Mouse (Mus musculus): ENCODE measurements around the gene Selenot.
"Not testable (repeated sequence)": the region's sequence is repeated elsewhere in the genome, so short reads cannot be mapped to it uniquely, and the experiment has no call there.

Gene Selenot

DNA sequence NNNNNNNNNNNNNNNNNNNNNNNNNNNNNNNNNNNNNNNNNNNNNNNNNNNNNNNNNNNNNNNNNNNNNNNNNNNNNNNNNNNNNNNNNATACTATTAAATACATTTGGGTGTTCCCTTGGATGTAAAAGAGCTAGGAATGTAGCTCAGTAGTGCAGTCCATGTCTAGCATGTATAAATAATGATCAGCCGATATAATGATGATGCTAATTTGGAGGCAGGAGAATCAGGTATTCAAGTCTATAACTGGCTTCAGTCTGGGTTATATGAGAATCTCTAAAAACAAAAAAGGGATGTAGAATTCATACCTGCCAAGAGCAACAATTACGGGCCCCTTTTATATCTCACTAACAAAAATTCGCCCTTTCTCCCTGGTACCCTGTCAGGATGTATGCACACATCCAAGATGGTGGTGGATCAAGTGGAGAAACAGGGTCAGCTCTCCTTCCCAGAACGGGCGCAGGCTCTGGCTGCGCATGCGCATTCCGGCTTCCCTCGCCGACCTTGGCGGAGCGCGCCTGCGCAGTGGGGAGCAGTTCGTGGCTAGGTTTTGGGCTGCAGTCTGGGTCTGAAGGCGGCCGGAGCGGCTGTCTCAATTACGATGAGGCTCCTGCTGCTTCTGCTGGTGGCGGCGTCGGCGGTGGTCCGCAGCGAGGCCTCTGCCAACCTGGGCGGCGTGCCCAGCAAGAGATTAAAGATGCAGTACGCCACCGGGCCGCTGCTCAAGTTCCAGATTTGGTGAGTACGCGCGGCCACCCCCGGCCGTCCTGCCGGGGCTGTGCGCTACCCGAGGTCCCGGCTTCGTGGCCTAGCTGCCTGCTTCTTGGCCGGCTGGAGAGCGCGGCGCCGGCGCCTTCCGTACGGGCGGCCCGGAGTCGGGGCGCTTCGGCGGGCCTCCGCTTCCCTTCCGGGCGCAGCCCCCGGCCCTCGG is at the start of gene Selenot:
TSS of gene Selenot (plus strand) at position 500 of the 930 bp plus-strand sequence.
- peak; percentile 97 for DNase-seq (ENCODE audit: low spot score in 2 of 2)

DNA sequence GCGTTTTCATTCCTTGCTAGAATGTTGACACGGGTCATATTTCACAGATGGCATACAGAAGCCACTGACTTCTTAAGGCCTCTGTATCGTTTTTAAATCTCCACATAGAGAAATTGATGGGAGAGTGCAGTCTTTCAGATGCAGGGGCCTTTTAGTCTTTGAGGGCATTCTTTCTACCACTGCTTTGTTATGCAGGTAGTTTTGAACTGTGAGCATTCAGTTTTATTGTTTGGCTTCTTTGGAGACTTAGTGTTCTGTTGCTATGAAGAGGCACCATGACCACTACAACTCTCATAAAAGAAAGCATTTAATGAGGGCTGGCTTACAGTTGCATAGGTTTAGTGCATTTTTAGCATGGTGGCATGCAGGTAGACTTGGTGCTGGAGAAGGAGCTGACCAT is 39.9 kb upstream of the Selenot start:
- no peak for DNase-seq (ENCODE audit: low spot score in 2 of 2)

DNA sequence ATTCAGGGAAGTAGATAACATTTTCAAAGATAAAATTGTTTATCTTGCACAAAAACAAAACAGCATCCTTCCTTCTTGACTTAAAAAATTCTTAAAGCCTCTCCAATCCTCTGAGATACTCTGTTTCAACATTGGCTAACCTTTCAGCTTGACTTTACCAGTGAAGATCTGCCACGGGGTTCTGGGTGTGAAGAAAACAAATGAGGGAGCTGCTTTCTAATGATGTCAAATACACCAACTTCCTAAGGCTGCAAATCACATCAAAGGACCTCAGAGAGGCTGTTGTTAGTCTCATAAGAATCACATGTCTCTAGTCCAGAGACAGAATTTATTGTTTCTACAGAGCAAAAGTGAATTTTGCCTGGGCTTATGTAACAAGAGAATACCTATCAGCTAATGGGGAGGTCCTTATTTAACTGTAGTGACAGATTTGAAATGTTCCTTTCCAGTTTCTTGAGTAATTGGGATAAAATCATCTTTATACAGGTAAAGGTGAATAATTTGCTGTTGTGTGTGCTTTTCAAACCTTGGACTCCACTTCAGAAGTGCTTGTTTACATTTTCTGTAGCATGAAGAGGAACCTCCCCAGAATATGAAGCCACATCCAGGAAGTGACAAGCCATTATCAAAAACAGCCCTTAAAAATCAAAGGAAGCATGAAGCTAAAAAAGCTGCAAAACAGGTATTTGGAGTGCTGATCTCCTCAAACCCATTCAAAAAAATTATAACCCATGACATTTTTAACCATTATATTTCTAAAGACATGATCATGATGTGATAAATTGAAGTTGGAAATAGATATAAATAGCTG is 24.2 kb upstream of the Selenot start:
- DNase-seq (ENCODE audit: low spot score in 2 of 2) = no peak

DNA sequence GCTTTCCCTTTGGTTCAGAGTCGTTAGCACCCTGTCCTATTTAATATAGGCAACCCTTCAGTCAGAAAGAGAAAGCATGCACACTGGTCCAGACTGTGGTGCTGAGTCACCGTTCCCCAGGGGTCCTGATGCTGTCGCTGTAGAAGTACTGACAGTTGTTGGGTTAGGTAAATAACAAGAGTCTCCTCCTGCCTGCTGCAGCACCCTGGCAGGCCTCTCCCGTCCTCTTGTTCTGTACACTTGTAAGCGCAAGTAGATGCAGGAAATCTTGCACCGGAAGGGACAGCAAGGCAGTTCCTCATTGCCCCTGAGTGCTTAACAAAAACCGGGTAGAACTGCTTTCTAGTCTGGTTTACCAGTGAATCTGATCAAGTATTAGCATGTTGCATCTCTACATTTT is 19.8 kb upstream of the Selenot start:
- no peak for DNase-seq (ENCODE audit: low spot score in 2 of 2)

DNA sequence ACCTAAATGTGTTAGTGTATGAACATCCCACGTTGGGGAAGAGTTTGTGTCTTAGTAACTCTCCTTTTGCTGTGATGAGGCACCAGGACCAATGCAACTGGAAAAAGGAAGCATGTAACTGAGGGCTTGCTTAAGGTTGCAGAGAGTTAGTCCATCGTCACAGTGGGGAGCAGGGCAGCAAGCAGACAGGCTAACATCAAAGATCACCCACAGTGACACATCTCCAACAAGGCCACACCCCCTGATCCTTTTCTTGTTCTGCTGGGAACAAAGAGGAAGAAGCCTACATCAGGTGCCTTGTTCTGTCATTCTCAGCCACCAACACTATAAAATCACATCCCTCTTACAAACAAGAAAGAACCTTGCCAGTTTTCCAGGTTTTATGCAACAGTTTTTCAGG is 16.5 kb upstream of the Selenot start:
- no peak for DNase-seq (ENCODE audit: low spot score in 2 of 2)

DNA sequence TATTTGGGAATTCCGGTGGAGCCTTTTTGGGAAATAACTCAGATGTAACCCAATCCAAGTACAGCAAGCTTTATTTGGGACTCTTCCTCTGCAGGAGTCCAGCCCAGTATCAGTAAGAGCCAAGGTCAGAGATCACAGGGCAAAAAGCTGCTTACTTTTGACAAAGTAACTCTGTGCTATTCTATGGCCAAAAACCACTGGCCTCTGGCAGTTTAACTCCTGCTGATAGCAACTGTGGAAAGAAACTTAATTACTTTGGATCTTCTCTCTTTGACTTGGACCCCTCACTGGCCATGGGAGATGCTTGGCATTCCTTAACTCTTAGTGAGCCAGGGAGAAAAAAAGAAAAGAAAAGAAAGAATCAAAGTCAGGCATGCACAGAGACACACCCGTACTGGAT is 15.0 kb upstream of the Selenot start:
- DNase-seq (ENCODE audit: low spot score in 2 of 2) = no peak

DNA sequence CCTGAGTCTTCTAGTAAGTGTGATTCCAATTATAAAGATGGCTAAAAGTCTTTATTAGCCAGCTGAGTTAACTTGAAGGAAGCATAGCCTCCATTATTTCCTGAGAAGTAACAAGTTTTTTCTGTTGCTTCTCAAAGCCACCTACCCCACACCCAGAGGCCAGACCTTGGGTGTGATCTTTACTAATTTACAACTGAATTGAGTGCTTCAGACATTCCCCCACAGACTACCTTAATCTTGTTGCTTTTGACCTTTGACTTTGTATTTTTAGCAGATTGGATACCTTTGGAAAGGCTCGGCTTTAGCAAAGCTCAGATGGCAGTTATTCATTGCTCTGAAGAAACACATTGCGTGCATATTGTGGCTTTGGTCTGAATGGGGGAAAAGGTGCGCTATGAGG is 5.6 kb upstream of the Selenot start:
- DNase-seq (ENCODE audit: low spot score in 2 of 2) = no peak

DNA sequence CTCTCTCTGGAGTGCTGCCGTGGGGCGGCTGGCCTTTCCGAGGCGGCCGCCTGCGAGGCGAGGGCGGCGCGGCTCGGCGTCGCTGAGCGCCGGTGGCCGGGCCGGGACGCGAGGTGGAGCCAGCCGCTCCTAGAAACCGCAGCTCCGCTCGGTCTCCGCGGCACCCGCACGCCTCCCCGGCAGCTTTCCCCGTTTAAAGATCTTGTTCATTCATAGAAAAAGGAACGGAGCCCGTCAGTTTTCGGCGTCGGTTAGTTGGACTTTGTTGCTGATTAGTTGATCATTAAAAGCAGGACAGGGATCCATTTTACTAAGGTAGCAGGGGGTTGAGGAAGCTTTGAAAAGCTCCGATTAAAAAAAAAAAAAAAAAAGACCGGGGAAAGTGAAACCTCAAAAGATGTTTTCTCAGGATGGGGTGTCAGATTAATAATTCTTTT is 649 bp downstream of the Selenot start:
- DNase-seq (ENCODE audit: low spot score in 2 of 2) = peak; percentile 34 to 37

DNA sequence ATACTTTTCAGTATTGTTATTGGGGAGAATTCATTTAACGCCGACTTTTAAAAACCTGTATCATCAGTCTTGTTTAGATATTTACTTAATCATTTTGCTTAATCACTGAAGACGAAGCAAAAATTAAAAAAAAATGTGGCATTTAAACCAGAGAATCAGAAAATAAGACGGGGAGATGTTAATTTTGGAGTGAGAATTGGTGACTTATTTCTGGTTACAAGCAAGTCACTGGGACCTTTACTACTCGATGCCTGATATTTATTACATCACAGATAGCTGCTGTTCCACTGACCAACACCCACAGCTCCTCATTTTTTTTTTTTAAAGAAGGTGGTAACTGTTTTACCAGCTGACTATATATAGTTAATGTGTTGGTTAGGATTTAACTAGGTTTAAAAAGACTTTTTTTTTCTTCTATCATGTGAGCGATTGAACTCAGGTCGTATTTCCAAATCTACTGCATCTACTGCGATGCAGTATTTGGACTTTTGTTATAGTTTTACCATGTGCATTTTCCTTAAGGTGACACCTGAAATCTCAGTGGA is 1.1 kb downstream of the Selenot start:
- DNase-seq (ENCODE audit: low spot score in 2 of 2) = no peak

DNA sequence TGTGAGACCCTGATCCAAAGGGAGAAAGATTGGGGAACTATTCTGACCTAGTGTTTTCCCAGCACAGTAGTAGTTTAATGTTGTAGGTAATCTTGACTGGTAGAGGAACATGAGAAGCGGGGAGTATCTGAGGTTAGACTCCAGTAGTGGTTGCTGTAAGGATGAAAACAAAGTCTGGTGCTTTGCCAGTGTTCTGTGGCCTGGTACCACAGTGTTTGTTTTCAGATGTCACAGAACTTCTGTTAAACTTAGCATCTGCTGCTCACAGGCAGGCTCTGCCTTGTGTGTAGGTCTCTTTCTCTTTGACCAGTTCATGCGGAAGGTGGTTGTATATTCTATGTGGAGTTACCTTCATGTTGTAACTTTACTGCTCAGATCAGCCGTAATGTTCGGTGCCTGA is 5.1 kb downstream of the Selenot start:
- no peak for DNase-seq (ENCODE audit: low spot score in 2 of 2)

DNA sequence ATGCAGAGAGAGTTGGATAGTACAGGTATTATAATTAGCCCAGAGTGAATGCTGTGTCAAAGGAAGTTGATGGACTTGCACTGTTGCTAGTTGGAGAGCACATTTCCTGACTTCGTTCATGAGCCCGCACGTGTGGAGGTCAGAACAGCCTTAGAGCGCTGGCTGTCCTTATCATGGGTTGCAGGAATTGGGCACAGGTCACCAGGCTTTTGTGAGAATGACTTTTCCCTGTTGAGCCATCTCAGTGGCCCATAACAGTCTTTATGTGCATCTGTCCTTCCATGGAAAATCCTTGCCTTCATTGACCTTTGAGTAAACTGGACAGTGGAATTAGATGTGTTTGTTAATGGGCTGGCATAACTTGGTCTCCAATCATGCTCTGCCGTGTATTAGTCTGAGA is 5.9 kb downstream of the Selenot start:
- no peak for DNase-seq (ENCODE audit: low spot score in 2 of 2)

DNA sequence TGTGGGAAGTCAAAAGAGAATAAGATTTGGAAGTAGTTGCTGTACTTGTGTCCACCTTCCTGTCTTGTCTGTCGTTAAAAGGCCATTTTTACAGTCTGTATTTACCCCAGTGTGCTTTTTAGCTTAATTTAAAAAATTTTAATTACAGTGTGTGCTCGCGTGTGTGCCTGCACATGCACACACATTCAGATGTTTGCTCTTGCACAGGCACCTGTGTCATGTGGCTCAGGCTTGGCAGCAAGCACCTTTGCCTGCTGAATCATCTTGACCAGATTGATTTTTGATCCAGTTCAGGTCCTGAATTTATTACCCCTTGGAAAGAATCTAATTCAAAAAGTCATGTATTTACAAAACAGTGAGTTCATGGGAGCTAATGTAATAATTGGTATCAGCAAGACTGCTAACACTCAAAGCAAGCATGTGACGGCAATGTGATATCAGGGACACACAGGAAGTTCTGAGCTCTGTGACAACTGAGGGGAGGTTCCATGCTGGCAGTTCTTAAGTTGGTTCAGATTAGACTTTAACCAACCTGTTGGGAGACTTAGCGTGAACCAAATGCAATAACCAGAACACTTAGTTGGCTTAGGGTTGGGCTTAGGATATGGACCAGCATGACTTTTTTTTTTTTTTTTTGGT is 6.5 kb downstream of the Selenot start:
- no peak for DNase-seq (ENCODE audit: low spot score in 2 of 2)

DNA sequence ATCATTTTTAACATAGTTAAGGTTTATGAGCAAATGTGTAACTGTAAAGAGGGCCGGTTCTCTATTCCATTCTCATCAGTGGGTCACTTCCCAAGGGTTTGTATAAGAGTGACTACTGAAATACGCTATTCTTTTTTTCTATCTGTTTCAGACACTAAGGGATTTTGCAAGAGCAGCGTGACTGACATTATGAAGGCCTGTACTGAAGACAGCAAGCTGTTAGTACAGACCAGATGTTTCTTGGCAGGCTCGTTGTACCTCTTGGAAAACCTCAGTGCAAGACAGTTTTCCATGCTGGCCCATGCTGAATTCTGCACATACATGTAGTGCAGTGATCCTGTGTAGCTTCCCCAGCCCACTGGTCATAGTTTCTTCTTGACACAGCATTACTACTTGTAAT is 14.1 kb downstream of the Selenot start:
- DNase-seq (ENCODE audit: low spot score in 2 of 2) = not testable (repeated sequence)

DNA sequence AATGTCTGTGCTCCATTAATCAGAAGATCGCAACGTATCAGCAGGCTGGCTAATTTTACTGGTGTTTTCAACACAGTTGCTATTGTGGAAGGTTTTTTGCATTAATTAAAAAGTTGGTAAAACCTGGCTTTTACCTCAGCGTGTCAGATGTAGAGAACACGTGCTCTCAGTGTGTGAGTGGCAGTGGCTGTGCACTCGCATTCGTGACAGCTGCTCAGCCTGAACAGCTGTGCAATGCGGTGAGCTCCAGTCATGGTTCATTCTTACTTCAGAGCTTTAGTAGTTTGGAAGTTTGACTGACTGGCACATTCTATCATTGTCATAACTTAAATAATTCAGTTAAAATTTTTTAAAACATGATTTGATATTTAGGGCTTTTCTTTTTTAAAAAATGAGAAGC is 16.2 kb downstream of the Selenot start:
- not testable (repeated sequence) for DNase-seq (ENCODE audit: low spot score in 2 of 2)

DNA sequence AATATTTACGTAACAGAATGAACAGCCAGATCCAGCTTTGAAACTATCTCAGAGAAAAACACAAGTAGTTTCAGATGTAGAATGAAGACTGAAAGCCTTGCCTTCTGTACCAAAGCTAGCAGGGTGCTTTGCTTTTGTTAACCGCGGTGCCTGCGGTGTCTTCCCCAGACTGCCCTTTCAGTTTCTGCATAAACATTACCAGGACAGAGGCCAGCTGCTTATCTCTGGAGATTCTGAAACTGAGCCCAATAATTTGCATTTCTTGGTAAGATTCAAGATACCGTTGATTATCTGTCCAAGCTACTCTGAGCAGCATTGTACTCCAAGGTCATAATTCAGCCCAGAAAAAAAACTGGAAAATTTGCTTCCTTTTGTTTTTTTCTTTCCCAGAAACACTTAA is 17.2 kb downstream of the Selenot start:
- no peak for DNase-seq (ENCODE audit: low spot score in 2 of 2)

DNA sequence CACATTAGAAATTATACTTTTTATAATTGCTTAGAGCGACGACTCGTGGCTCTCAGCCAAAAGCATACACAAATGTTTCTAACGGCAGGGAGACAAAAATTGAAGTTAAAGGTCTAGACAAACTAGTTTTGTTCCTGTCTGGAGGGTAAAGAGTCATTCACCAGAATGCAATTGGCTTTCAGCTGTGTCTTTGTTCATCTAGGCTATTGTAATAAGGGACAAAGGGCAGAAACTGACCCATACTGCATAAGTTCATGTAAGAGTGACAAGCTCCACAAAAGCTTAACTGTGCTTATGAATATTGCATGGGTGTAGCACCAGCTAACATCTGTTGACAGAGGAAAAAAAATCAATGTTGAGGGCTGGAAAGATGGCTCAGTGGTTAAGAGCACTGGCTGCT is 32.1 kb downstream of the Selenot start:
- no peak for DNase-seq (ENCODE audit: low spot score in 2 of 2)

DNA sequence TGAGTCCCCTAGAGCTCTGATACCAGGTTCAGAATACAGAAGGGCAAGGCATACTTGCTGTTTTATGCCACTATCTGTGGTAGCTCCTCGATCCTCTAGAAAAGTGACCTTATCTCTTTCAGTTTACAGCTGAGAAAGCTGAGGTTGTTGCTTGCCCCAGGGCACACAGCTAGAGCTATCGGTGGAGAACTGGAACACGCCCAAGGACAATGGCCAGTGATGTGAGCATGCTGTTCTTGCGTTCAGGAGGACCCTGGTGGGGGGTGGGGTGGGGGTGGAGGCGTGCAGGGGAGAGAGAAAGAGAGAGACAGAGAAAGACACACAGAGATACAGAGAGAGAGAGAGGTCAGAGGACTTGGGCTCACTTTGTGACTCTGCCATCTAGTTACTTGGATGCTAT is 33.5 kb downstream of the Selenot start:
- no peak for DNase-seq (ENCODE audit: low spot score in 2 of 2)

DNA sequence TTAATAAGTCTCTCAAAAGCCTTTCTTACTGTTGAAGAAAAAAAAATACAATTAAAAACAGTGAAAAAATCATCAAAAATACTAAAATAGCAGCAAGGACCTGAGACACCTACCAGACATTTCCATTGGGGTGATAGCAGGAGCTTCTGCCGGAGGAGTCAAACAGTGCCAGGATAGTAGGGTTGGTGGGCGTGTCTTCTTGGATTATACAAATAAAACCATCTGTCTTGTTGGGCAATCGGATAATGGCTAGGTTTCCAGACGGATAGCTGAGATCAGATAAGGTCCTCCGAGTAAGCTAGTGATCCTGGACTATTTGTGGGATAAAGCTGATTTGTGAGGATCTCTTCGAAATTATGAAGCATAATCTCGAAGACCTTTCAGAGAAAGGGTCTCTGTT is 44.6 kb downstream of the Selenot start:
- no peak for DNase-seq (ENCODE audit: low spot score in 2 of 2)

DNA sequence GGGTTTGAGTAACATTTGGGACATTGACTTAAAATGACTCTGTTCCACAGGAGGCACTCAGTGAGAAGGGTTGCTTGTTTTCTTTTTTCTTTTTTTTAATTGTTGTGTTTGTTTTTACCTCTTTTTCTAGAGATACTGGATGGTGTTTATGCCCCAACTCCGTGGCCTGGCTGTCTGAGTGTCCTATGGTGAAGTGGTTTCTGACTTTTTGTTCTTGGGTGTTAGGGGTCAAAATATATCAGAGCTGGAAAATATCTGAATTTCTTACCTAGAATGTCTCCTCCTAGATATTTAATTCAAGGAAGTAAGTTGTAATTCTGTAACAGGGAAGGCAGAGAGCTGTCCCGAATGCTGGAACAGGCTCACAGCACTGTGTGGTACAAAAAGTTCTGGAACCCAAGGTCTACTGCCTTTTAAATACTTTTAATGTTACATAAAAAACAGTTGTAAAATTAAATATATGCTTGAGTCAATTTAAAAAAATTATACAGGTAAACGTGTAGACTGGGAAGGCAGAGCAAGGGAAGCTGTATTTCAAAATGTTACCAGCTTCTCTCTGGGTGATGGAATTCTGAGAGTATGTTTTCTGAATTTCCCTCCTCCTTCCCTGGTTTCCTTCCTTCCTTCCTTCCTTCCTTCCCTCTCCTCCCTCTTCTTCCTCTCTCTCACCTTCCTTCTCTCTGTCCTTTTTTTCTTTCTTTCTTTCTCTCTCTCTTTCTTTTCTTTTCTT is 46.4 kb downstream of the Selenot start:
- DNase-seq (ENCODE audit: low spot score in 2 of 2) = no peak

DNA sequence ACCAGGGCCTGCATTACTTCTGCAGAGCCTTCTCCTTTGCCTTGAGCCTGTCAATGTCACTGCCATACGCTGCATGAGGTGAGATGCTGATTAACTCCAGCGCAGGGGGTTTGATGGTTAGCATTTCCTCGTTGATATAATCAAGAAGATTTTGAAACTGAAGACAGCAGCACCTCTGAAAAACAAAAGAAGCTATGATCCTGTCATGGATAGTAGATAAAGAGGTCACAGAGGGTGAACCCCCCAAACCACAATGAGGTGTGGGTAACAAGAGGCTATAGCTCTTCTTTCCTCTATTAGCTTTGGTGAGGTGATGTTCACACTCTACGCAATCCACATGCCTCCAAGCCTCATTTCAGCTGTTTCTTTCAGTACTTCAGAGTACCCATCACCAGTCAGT is 48.5 kb downstream of the Selenot start:
- no peak for DNase-seq (ENCODE audit: low spot score in 2 of 2)

DNA sequence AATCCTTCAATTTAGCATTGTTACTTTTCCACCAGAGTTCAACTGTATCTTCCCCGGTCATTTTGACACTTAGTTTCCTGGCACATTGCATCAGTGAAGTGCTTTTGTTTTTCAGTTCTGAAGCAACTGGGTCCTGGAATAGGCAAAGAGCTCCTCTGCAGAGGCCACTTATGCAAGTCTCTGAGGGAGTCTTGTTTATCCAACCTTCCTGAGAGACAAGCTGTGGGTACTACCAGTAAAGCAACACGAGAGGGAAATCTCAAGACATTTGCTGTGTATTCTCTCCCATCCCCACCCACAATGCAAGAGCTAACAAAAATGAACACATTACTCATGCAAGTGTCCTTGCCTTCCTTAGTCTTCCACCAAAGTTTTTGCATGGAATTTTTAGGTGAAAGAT is 55.3 kb downstream of the Selenot start:
- peak in 1 of 2 experiments; percentile 4 for DNase-seq (ENCODE audit: low spot score in 2 of 2)

Measured in right cerebral cortex, adult 2 months (tissue).